Comparison of ENCODE assay signal across 8 mouse cellular contexts in the genomic region with DNA sequence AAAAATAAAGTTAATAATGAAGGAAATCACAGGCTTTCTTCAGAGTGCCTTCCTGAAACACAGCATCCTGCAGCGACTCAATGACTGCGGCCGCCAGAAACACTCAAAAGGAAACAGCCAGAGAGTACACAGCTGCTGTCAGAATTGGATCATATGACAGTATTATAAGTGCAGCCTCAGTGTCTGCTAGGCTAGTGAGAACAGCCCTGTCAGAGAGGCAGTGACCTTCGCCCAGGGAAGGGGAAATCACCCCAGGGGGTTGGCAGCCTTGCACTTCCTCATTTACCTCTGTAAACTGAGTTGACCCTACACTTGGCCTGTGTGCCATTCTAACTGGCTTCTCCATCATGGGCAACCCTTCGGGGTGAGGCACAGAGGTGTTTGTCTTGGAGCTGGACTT.
DNase-seq lines count a peak whose midpoint lies in the region; ATAC-seq lines count a peak whose summit lies in the region.

No protein-coding gene starts in this region.

- H3K9ac ChIP-seq in forebrain, embryonic 14.5 days (ENCODE audit: low read length) = no peak overlapping the region

- 0 out of 2 replicates have a peak overlapping the region, but pooled peaks have one; percentile 21 for H3K27ac ChIP-seq in forebrain, embryonic 10.5 days
- no peak overlapping the region for H3K27ac ChIP-seq in forebrain, embryonic 14.5 days (ENCODE audit: low read depth, low read length)

- H3K4me3 ChIP-seq in forebrain, embryonic 10.5 days = no peak overlapping the region
- H3K4me3 ChIP-seq in forebrain, embryonic 14.5 days (ENCODE audit: low read depth, low read length) = no peak overlapping the region

- H3K4me2 ChIP-seq in forebrain, embryonic 14.5 days (ENCODE audit: low read length) = no peak overlapping the region

- peaks cover 27% of the 10 kb centered on the region for H3K36me3 ChIP-seq in forebrain, embryonic 10.5 days (replicated peaks)
- H3K36me3 ChIP-seq in forebrain, embryonic 14.5 days (ENCODE audit: control insufficient read depth, insufficient read depth, low read length) = peaks cover 3% of the 10 kb centered on the region; the same call in 1 of the 2 replicates

- peaks cover 45% of the 10 kb centered on the region for H3K4me1 ChIP-seq in forebrain, embryonic 10.5 days
- no peaks in the 10 kb centered on the region; the same call in 1 of the 2 replicates for H3K4me1 ChIP-seq in forebrain, embryonic 14.5 days (ENCODE audit: control insufficient read depth, insufficient read depth, low read length)

- H3K9me3 ChIP-seq in forebrain, embryonic 10.5 days = no peaks in the 10 kb centered on the region
- no peaks in the 10 kb centered on the region for H3K9me3 ChIP-seq in forebrain, embryonic 14.5 days (replicated peaks; ENCODE audit: control insufficient read depth, low read length)

- no peak for ATAC-seq in forebrain, embryonic 14.5 days
- ATAC-seq in megakaryocyte-erythroid progenitor cell, adult 5-6 weeks (replicated peaks; ENCODE audit: low FRiP score, low TSS enrichment, poor library complexity, severe bottlenecking) = no peak

- 73% methylated on average over 5 of the region's 5 CpGs for WGBS in forebrain, embryonic 10.5 days
- 76% methylated on average over 5 of the region's 5 CpGs for WGBS in forebrain, embryonic 14.5 days

- peaks cover 16% of the 10 kb centered on the region; the same call in 1 of the 2 replicates for H3K27me3 ChIP-seq in forebrain, embryonic 10.5 days (ENCODE audit: poor library complexity, severe bottlenecking)
- no peaks in the 10 kb centered on the region for H3K27me3 ChIP-seq in forebrain, embryonic 14.5 days (replicated peaks; ENCODE audit: control insufficient read depth, insufficient read depth, low read length)

- DNase-seq in forebrain, embryonic 10.5 days (ENCODE audit: extremely low spot score, low spot score) = no peak
- DNase-seq in forebrain, embryonic 14.5 days (ENCODE audit: low spot score) = no peak
- DNase-seq in A20 (ENCODE audit: low read depth, low spot score) = peak; percentile 92
- DNase-seq in gastrocnemius, postnatal 36 days = peak; percentile 18 to 28
- DNase-seq in kidney, postnatal 14 days = peak; percentile 83
- DNase-seq in monocyte, adult 2 months (ENCODE audit: low read depth in 1 of 2, low spot score in 2 of 2) = peak; percentile 23 to 63
- DNase-seq in left cerebral cortex, postnatal 36 days (ENCODE audit: low spot score in 2 of 2) = no peak

- intact Hi-C loops in gastrocnemius, postnatal 36 days (cut with DNase I) = no loop called here
- intact Hi-C loops in left cerebral cortex, postnatal 36 days (cut with DNase I) = no loop called here

Comparison
In these comparisons a context has a peak if more than half of its experiments do, and no peak if none do; other contexts are left out.
1. DNase-seq: peak in A20 (single experiment), gastrocnemius, postnatal 36 days (2 of 2), kidney, postnatal 14 days (single experiment) and monocyte, adult 2 months (2 of 2); none in forebrain, embryonic 10.5 days (single experiment), forebrain, embryonic 14.5 days (single experiment) and left cerebral cortex, postnatal 36 days (0 of 2).